Mouse (Mus musculus): ENCODE data around the gene Pgf.
A peak's percentile ranks its signal among the peaks of the same experiment; 100 is the strongest.

Gene Pgf

GRCm38 (mm10) chr12:85186361-85186760 is 8.8 kb upstream of the Pgf start:
- no peak for DNase-seq

GRCm38 (mm10) chr12:85185810-85186209 is 8.2 kb upstream of the Pgf start:
- DNase-seq, result no peak

GRCm38 (mm10) chr12:85184118-85184517 is 6.5 kb upstream of the Pgf start:
- no peak for DNase-seq

GRCm38 (mm10) chr12:85182898-85183297 is 5.3 kb upstream of the Pgf start:
- DNase-seq, result no peak

DNA sequence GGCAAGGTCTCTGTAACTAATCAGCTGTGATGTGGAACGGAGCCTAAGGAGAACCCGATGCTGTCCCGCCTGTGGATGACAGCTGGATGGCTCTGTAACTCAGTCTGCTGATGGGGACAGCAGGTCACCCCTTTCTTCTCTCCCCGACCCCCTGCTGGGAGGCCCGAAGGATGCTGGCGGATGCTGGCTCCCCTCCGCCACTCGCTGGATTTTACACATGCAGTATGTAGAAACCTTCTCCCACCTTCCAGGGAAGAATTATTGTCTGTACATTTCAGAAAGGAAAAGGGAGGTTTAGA is 4.7 kb upstream of the Pgf start:
- no peak for DNase-seq

DNA sequence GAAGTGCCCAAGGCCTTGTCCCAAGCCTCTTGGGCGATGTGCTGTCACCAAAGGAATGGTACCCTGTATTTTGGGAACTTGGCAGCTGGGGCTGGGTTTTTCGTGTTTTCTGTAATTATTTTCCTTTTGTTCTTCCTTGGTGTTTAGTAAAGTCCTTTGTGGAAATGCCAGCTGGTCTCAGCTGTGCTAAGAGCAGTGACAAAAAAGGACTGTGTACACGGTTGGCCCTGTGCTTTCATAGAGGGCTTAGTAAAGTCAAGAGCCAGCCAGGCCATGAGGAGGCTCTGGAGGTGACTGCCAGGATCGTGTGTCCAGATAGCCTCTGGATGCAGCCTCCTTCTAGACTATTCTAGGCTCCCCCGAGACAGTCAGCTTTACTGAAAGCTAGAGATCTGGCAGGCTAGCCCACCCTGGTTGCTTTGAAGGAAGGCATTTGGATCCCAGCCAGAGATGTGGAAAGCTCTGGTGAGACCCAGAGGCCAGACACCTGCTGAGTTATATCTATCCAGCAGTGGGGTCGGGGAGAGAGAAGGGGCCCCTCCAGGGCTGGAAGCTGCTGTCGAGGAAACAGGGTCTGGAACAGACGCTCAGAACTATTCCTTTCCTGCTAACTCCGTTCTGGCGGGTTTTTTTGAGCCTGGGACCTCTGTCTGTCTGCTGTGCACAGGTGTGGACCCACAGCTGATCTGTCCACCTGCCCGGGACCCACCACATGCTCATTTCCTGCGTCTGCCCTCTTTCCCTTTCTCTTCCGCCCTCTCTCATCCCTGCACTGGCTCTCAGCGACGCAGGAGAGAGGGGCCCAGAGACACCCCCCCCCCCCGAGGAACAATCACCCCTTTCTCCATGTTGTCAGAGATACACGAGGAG is 4.1 kb upstream of the Pgf start:
- DNase-seq, result no peak

GRCm38 (mm10) chr12:85178294-85178693 is 704 bp upstream of the Pgf start:
- no peak for DNase-seq

GRCm38 (mm10) chr12:85176846-85177523 is 605 bp downstream of the Pgf start:
- no peak for DNase-seq

DNA sequence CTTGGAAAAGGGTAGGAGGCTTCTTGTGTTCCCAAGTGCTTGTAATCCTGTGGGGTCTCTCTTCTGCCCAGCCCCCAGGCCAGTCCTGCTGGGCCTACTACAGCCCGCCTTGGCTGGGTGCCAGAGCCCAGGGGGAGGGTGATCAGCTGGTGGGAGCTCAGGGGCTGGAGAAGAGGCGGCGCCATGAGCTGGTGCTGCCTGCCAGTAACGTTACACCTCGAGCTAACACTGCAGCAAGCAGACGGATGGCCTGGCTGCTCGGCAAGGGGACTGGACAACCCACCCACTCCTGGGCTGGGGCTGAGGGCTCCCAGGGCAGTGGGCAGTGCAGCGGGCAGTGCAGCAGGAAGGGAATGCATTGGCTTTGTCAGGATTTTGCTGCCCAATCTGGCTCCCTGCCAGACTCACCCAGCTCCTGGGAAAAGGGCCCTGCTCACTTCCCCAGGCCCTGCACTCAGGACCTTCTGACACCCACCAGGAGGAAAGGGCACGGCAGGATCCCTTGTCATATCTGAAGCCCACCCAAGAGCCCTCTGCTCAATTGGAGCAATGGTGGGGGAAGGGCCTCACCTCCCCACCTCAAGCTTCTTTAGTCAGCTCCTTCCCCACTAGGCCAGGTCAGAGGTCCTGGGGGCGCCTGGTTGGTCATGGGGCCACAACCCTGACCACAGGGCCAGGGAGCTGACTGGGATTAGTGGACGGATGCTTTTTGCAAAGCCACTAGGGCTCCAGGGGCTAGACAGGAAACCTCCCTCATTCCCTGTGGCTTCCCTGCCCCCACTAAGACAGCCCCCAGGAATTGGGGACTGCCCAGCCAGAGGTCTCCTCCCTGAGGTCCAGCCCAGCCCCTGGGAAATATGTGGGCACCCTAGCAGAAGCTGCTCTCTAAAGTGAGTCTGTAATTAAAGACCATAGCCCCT is 1.4 kb downstream of the Pgf start:
- DNase-seq, result no peak

- no peak for DNase-seq
These were observed 2.4 kb downstream of the Pgf start for GRCm38 (mm10) chr12:85175087-85175675.

DNA sequence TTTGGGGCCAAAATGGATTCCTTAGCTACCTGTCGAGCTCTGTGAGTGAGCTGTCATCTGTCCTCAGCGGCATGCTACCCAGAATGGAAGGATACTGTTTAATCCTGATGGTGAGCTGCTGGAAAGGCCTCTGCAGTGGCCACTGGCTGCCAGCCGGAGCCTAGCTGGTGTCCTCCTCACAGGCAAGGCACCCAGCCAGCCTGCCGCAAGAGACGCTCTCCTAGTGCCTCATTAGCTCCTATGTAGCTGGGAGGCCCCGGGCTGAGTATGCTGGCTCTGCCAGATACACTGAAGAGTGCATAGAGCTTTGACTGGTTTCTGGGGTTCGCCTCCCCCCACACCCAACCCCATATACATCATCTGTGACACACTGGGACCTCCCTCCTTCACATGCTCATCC is 3.6 kb downstream of the Pgf start:
- DNase-seq, result no peak

GRCm38 (mm10) chr12:85170948-85171307 is 6.7 kb downstream of the Pgf start:
- no peak for DNase-seq

DNA sequence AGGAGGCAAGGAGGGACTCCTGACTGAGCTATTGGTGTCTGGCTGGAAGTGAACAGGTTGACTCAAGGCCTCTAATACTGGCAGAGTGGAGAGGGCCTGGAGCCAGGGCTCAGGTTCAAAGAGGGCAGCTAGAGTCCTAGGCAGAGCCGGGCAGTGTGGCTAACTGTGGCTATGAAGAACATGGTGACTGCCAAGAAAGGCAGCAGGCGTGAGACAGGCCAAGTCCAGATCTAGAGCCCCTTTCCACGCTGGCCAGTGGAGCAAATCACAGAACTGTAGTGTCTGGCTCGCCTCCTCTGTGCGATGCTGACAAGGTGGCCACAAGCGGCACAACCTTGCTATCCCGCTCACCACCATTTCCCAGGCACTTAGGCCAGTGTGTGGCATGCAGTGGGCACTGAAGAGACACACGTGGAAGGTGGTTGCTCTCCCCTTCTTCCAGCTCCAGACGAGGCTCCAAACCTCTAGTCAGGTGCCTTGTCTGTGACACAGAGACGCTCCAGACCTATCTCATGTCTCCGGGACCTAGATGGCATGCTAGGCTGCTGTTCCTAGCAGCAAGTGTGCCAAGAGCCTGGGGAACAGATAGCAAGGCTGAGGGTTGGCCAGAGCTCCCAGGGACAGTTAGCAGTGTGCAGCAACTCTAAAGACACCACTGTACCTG is 7.2 kb downstream of the Pgf start:
- DNase-seq, result no peak

DNA sequence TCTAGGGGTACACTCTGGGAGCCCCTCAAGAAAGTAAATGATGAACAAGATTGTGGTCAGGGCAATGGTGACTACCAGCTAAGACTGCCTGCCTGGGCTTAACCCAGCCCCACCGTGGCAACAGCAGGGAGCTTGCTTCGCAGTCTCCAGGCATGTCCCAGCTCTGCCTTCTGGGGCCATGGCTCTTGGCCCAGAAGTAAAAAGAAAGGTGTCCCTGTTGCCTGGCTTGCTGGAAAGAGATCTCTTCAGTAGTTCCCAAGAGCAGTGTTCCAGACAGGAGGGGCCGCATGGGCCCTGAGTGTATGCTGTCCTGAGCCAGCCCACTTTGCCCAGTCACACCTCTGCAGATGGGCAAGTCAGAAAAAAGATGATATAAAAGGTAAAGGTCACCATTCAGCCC is 7.7 kb downstream of the Pgf start:
- DNase-seq, result no peak

DNA sequence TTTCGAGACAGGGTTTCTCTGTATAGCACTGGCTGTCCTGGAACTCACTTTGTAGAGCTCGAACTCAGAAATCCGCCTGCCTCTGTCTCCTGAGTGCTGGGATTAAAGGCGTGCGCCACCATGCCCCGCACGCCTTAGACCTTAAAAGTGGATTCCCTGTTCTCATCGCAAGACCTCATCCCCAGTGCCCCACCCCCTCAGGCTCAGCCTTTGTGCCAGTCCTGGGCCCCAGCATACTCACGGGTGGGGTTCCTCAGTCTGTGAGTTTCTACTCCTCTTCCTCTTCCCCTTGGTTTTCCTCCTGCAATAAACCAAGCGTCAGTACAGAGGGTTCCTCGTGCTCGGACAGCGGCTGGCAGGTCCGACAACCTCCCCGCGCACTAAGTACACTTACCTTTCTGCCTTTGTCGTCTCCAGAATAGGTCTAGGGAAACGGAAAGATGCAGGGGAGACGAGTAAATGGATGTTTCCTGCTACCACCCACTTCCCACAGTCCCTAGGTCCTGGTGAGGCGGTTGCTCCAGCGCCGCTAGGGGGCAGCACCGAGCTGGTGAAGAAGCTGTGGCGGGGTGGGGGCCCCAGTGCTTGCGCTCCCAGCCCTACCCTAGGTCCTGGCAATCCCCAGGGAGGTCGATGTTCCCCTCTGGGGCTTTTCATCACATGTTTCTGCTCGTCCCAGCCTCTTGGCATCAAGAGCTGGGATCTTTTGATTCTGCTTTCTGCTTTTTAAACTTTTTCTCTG is 8.3 kb downstream of the Pgf start:
- peak; percentile 82 for DNase-seq

DNA sequence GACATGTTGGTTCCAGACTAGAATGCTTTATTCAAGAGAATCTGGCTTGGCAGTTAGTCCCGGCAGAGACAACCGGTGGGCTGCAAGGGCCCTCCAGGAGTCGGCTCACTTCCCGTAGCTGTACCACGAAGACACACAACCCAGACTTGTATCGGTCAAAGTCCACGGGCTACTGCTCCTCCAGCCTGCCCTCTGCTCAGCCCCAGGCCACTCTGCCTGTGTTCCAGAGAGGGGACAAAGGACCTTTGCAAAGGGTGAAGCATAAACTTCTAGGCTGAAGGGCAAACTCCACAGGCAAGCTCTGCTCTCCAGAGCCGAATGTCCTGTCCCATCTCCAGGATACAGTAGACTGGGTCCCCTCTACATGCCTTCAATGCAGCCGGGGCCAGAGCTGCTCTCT is 11.0 kb downstream of the Pgf start:
- DNase-seq, result no peak

DNA sequence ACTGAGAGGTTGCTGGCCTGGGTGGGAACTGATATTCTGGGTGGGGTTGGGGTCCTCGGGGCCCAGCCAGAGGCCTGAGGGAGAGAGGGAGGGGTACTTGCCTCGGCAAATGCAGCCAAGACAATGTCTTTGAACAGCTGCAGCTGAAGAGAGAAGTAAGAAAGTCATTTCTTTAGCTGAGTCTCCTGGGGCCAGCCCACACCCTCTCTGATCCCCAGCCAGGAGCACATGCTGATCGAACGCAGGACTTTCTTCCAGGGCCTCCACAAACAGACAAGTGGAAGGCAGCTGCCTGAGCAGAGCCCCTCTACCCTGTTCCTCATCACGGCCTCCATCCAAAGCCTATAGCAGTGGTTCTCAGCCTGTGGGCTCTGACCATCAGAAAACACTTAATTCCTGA is 12.6 kb downstream of the Pgf start:
- no peak for DNase-seq

DNA sequence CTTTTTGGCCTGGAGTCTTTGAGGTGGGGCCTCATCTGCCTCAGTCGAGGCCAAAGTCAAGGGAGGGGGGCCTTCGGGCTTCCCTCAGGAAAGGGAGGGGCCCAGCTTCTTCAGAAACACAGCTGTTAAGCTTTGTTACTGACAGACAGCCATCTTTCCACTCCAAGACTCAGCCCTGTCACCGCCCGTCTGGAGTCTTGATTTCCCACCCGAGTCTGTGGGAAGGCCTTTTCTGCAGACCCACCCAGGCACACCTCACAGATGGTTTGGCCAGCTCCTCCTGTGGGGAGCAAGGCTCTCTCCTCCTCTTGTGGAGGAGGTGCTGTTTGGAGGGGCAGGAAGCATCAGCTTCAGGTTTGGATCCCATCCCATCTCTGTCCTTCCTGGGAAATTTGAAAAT is 18.0 kb downstream of the Pgf start:
- no peak for DNase-seq

- no peak for DNase-seq
These were observed 18.8 kb downstream of the Pgf start for GRCm38 (mm10) chr12:85158801-85159200.

DNA sequence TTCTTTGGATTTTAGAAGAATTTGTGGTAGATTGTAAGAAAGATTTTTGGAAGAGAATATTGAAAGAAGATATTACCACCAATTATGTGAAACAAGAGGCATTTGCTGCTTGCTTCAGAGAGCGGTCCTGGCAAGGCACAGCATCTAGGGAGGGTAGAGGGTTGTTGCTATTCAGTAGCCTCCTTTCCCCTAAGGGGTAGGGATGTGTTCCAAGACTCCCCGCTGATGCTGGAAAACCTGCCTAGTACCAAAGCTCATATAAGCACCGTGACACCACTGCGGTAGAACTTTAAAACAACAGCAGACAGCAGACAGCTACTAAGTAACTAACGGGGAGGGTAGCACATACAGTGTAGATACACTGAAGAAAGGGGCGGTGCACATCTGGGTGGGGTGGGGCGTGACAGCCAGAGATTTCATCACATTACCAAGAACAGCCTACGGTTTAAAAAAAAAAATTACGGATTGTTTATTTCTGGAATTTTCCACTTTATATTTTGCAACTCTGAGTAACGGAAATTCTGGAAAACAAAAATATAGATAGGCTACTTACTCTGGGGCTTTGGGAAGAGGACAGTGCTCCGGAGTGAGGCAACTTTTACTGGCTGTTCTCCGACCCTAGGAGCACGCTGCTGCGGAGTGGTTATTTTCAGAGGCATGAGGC is 19.7 kb downstream of the Pgf start:
- no peak for DNase-seq

DNA sequence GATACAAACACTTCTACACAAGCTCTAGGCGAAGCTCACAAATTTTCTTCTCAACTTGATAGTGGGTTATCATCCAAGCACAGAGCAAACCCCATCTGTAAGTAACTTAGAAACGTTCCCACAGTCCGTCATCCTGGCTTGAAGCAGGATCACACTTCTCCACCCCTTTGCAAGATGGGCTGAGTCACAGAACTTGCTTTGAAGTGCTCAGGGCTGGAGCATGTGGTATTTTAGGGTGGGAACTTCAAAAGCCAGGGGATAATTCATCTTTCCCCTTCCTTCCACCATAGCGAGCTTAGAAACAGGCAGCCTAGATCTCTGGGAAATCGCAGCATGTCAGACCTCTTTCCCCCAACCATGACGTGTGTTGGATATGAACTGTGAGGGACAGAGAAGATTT is 21.3 kb downstream of the Pgf start:
- no peak for DNase-seq
